In genomic region chr8:83592682-83593081, GRCm38 (mm10) we compare ENCODE assay signal across 11 mouse cellular contexts. TPM values are rescaled to one million over a fixed set of nuclear protein-coding genes. Genes with fewer than 3 reads are reported as not detected.
DNase-seq lines count a peak whose midpoint lies in the region; ATAC-seq and TF ChIP-seq lines count a peak whose summit lies in the region.
"Had no signal": no experiment of that assay in that cellular context is flagged by ENCODE, and none has a peak within 500 bp of the region (broad histone marks: within the 10 kb centered on the region; RNA-seq: fewer than 3 reads in every experiment).

No protein-coding gene starts in this region.

- no peak for TF ChIP-seq CTCF in ES-Bruce4 (IDR thresholded peaks at IDR 0.05; ENCODE audit: low read depth, low read length)

- peaks cover 37% of the 10 kb centered on the region for H3K4me1 ChIP-seq in erythroblast, embryonic 14.5 days (ENCODE audit: control insufficient read depth)
- H3K4me1 ChIP-seq in ES-Bruce4 (ENCODE audit: control insufficient read depth, insufficient read depth, low read length), result peaks cover 1% of the 10 kb centered on the region
- H3K4me1 ChIP-seq in hindbrain, embryonic 12.5 days, result peaks cover 46% of the 10 kb centered on the region
- H3K4me1 ChIP-seq in midbrain, embryonic 12.5 days, result peaks cover 34% of the 10 kb centered on the region

- TF ChIP-seq EP300 in ES-Bruce4 (IDR thresholded peaks at IDR 0.05; ENCODE audit: insufficient read depth, low read depth, low read length), result no peak

- H3K36me3 ChIP-seq in erythroblast, embryonic 14.5 days (ENCODE audit: control insufficient read depth), result peaks cover 37% of the 10 kb centered on the region
- H3K36me3 ChIP-seq in ES-Bruce4 (ENCODE audit: control insufficient read depth, insufficient read depth, low read length, poor library complexity, severe bottlenecking), result peaks cover 8% of the 10 kb centered on the region
- H3K36me3 ChIP-seq in hindbrain, embryonic 12.5 days, result 0 out of 2 replicates have a peak, but pooled peaks cover 11% of the 10 kb centered on the region
- H3K36me3 ChIP-seq in midbrain, embryonic 12.5 days, result no peaks in the 10 kb centered on the region

- H3K27me3 ChIP-seq in erythroblast, embryonic 14.5 days (ENCODE audit: control insufficient read depth), result no peaks in the 10 kb centered on the region
- no peaks in the 10 kb centered on the region for H3K27me3 ChIP-seq in ES-Bruce4 (ENCODE audit: control insufficient read depth, insufficient read depth, low read length, poor library complexity, severe bottlenecking)
- no peaks in the 10 kb centered on the region for H3K27me3 ChIP-seq in hindbrain, embryonic 12.5 days
- no peaks in the 10 kb centered on the region for H3K27me3 ChIP-seq in midbrain, embryonic 12.5 days

- no peak for ATAC-seq in erythroblast, adult 5-6 weeks (replicated peaks; ENCODE audit: low FRiP score, poor library complexity, severe bottlenecking)
- no peak for ATAC-seq in hindbrain, embryonic 12.5 days (ENCODE audit: low FRiP score)
- no peak for ATAC-seq in midbrain, embryonic 12.5 days (ENCODE audit: low FRiP score, low read depth)

- H3K4me2 ChIP-seq in hindbrain, embryonic 12.5 days (replicated peaks), result peak overlapping the region; percentile 84
- H3K4me2 ChIP-seq in midbrain, embryonic 12.5 days (replicated peaks), result peak overlapping the region; percentile 88

- H3K27ac ChIP-seq in ES-Bruce4 (ENCODE audit: insufficient read depth, low read length), result no peak overlapping the region
- 0 out of 2 replicates have a peak overlapping the region, but pooled peaks have one; percentile 23 for H3K27ac ChIP-seq in hindbrain, embryonic 12.5 days
- no peak overlapping the region for H3K27ac ChIP-seq in midbrain, embryonic 12.5 days (replicated peaks)

- peak overlapping the region; percentile 97 for H3K4me3 ChIP-seq in erythroblast, embryonic 14.5 days (replicated peaks)
- H3K4me3 ChIP-seq in ES-Bruce4 (ENCODE audit: low read depth, low read length), result peak overlapping the region; percentile 32
- H3K4me3 ChIP-seq in hindbrain, embryonic 12.5 days, result peak overlapping the region; percentile 80
- peak overlapping the region; percentile 92 for H3K4me3 ChIP-seq in midbrain, embryonic 12.5 days

- no peak for DNase-seq in embryo, embryonic 10 days (ENCODE audit: low spot score)
- DNase-seq in testis, postnatal 14 days (ENCODE audit: low spot score), result no peak
- DNase-seq in thymus, adult 18-20 months, result no peak
- DNase-seq: adrenal gland, adult 8-10 months; lung, postnatal 10 days had no signal

- 67% methylated on average over 3 of the region's 3 CpGs for WGBS in hindbrain, embryonic 12.5 days
- WGBS in midbrain, embryonic 12.5 days, result 73% methylated on average over 3 of the region's 3 CpGs

- no peaks in the 10 kb centered on the region for H3K9me3 ChIP-seq in erythroblast, embryonic 14.5 days (ENCODE audit: control insufficient read depth, low read length)
- H3K9me3 ChIP-seq in ES-Bruce4 (replicated peaks; ENCODE audit: control insufficient read depth, insufficient read depth, low read length, poor library complexity, severe bottlenecking), result no peaks in the 10 kb centered on the region
- no peaks in the 10 kb centered on the region for H3K9me3 ChIP-seq in hindbrain, embryonic 12.5 days (replicated peaks)
- H3K9me3 ChIP-seq in midbrain, embryonic 12.5 days, result no peaks in the 10 kb centered on the region

- peak overlapping the region; percentile 67 for H3K9ac ChIP-seq in ES-Bruce4 (ENCODE audit: low read depth, poor library complexity, severe bottlenecking)
- H3K9ac ChIP-seq in hindbrain, embryonic 12.5 days, result peak overlapping the region; percentile 88
- H3K9ac ChIP-seq in midbrain, embryonic 12.5 days (replicated peaks), result peak overlapping the region; percentile 90

- no peak for TF ChIP-seq POLR2A in ES-Bruce4 (IDR thresholded peaks at IDR 0.05; ENCODE audit: insufficient read depth, low read length)

RNA-seq across cellular contexts. Expression of gene Tecr, which starts 15.1 kb away (rescaled TPM):
- polyA plus RNA-seq in erythroblast, embryonic 14.5 days (2012), result 33.6 and 58.0 TPM in 2 replicates
- 130 and 150 TPM in 2 replicates for total RNA-seq in erythroblast, adult 5-6 weeks (2015; ENCODE audit: low replicate concordance)
- 47.5 and 77.4 TPM in 2 replicates for total RNA-seq in erythroblast, adult 5-6 weeks (2017; ENCODE audit: low replicate concordance)
- polyA plus RNA-seq in ES-Bruce4 (2011; ENCODE audit: insufficient read depth, insufficient read length, low read depth, missing spikeins), result 310 and 347 TPM in 2 replicates
- polyA plus RNA-seq in hindbrain, embryonic 12.5 days (2016; fragmentation: Nextera tagmentation; extraction: Ambion mirVana), result 646 and 653 TPM in 2 replicates
- 600 and 631 TPM in 2 replicates for polyA plus RNA-seq in midbrain, embryonic 12.5 days (2016; fragmentation: Nextera tagmentation; extraction: Ambion mirVana)

RNA-seq across cellular contexts. Expression of gene Dnajb1, which starts 15.3 kb away (rescaled TPM):
- 20.5 and 20.7 TPM in 2 replicates for polyA plus RNA-seq in erythroblast, embryonic 14.5 days (2012)
- 12.9 and 25.7 TPM in 2 replicates for total RNA-seq in erythroblast, adult 5-6 weeks (2015; ENCODE audit: low replicate concordance)
- 15.6 and 19.5 TPM in 2 replicates for total RNA-seq in erythroblast, adult 5-6 weeks (2017; ENCODE audit: low replicate concordance)
- polyA plus RNA-seq in ES-Bruce4 (2011; ENCODE audit: insufficient read depth, insufficient read length, low read depth, missing spikeins), result 28.2 and 32.2 TPM in 2 replicates
- polyA plus RNA-seq in hindbrain, embryonic 12.5 days (2016; fragmentation: Nextera tagmentation; extraction: Ambion mirVana), result 57.1 and 62.8 TPM in 2 replicates
- polyA plus RNA-seq in midbrain, embryonic 12.5 days (2016; fragmentation: Nextera tagmentation; extraction: Ambion mirVana), result 66.4 and 67.7 TPM in 2 replicates

RNA-seq across cellular contexts. Expression of gene Ndufb7, which starts 26.2 kb away (rescaled TPM):
- 76.6 and 87.5 TPM in 2 replicates for polyA plus RNA-seq in erythroblast, embryonic 14.5 days (2012)
- 49.8 and 57.9 TPM in 2 replicates for total RNA-seq in erythroblast, adult 5-6 weeks (2015; ENCODE audit: low replicate concordance)
- 59.0 and 89.2 TPM in 2 replicates for total RNA-seq in erythroblast, adult 5-6 weeks (2017; ENCODE audit: low replicate concordance)
- 102 and 121 TPM in 2 replicates for polyA plus RNA-seq in ES-Bruce4 (2011; ENCODE audit: insufficient read depth, insufficient read length, low read depth, missing spikeins)
- 307 and 342 TPM in 2 replicates for polyA plus RNA-seq in hindbrain, embryonic 12.5 days (2016; fragmentation: Nextera tagmentation; extraction: Ambion mirVana)
- 329 and 353 TPM in 2 replicates for polyA plus RNA-seq in midbrain, embryonic 12.5 days (2016; fragmentation: Nextera tagmentation; extraction: Ambion mirVana)

RNA-seq across cellular contexts. Expression of gene Olfr370, which starts 57.1 kb away (rescaled TPM):
- not detected in 2 replicates for polyA plus RNA-seq in erythroblast, embryonic 14.5 days (2012)
- total RNA-seq in erythroblast, adult 5-6 weeks (2015; ENCODE audit: low replicate concordance), result not detected in 2 replicates
- total RNA-seq in erythroblast, adult 5-6 weeks (2017; ENCODE audit: low replicate concordance), result not detected in 2 replicates
- 0.24 TPM in 1 of 2 replicates, not detected in the other for polyA plus RNA-seq in ES-Bruce4 (2011; ENCODE audit: insufficient read depth, insufficient read length, low read depth, missing spikeins)
- polyA plus RNA-seq in hindbrain, embryonic 12.5 days (2016; fragmentation: Nextera tagmentation; extraction: Ambion mirVana), result 0.09 and 0.10 TPM in 2 replicates
- not detected in 2 replicates for polyA plus RNA-seq in midbrain, embryonic 12.5 days (2016; fragmentation: Nextera tagmentation; extraction: Ambion mirVana)
- total RNA-seq: adrenal gland, adult 8-10 months; gastrocnemius, adult 18-20 months had no signal

RNA-seq across cellular contexts. Expression of gene Gipc1, which starts 59.8 kb away (rescaled TPM):
- polyA plus RNA-seq in erythroblast, embryonic 14.5 days (2012), result 7.9 and 10.0 TPM in 2 replicates
- 4.4 and 16.7 TPM in 2 replicates for total RNA-seq in erythroblast, adult 5-6 weeks (2015; ENCODE audit: low replicate concordance)
- 5.2 and 8.6 TPM in 2 replicates for total RNA-seq in erythroblast, adult 5-6 weeks (2017; ENCODE audit: low replicate concordance)
- 42.5 and 43.7 TPM in 2 replicates for polyA plus RNA-seq in ES-Bruce4 (2011; ENCODE audit: insufficient read depth, insufficient read length, low read depth, missing spikeins)
- 188 and 193 TPM in 2 replicates for polyA plus RNA-seq in hindbrain, embryonic 12.5 days (2016; fragmentation: Nextera tagmentation; extraction: Ambion mirVana)
- polyA plus RNA-seq in midbrain, embryonic 12.5 days (2016; fragmentation: Nextera tagmentation; extraction: Ambion mirVana), result 198 and 204 TPM in 2 replicates

Comparison
In these comparisons a context has a peak if more than half of its experiments do, and no peak if none do; other contexts are left out.
1. H3K4me3 ChIP-seq: peak in every context shown above with its lines; median percentile 97 in erythroblast, embryonic 14.5 days; 92 in midbrain, embryonic 12.5 days; 80 in hindbrain, embryonic 12.5 days; 32 in ES-Bruce4.